Mouse (Mus musculus) G1E (cell line): Measurements from ENCODE around the gene Tenm2.

ENCODE experiments used
- CTCF ChIP-seq: IDR thresholded peaks from 2 replicates; pipeline ENCODE4 v1.5.1; 2012; ENCODE audit warnings: low read depth, low read length, inconsistent platforms, mixed read lengths
- GATA1 ChIP-seq: IDR thresholded peaks from 2 replicates; pipeline ENCODE4 v1.6.1; 2012; ENCODE audit warnings: borderline replicate concordance, low read length, inconsistent platforms, mixed read lengths
- GATA2 ChIP-seq: IDR thresholded peaks from 2 replicates; pipeline ENCODE4 v1.6.1; 2012; ENCODE audit warnings: low read depth, low read length, inconsistent platforms, borderline replicate concordance
- POLR2AphosphoS5 ChIP-seq: IDR thresholded peaks from 2 replicates; pipeline ENCODE4 v1.6.1; 2012; ENCODE audit warnings: low read depth, low read length, inconsistent platforms; ENCODE audit not compliant: insufficient replicate concordance
- TAL1 ChIP-seq: conservative IDR thresholded peaks from 2 replicates; pipeline ENCODE4 v1.6.1; 2012; ENCODE audit warnings: low read depth, low read length, inconsistent platforms, mixed read lengths

GRCm38 (mm10) chr11:36632201-36632600 is 603.6 kb downstream of the Tenm2 start:
- no peak for TF ChIP-seq CTCF
- TF ChIP-seq POLR2AphosphoS5: no peak
- TF ChIP-seq TAL1: no peak
- TF ChIP-seq GATA2: no peak
- no peak for TF ChIP-seq GATA1
